11 mouse cellular contexts compared by ENCODE assay signal in genomic region chr2:165955386-165955785, GRCm38 (mm10). TPM values are rescaled to one million over a fixed set of nuclear protein-coding genes. Genes with fewer than 3 reads are reported as not detected.
DNase-seq lines count a peak whose midpoint lies in the region; ATAC-seq and TF ChIP-seq lines count a peak whose summit lies in the region.
"Had no signal": no experiment of that assay in that cellular context is flagged by ENCODE, and none has a peak within 500 bp of the region (broad histone marks: within the 10 kb centered on the region; RNA-seq: fewer than 3 reads in every experiment).

No protein-coding gene starts in this region.

- no peak overlapping the region; the same call in 1 of the 2 replicates for H3K4me2 ChIP-seq in heart, postnatal 0 days (ENCODE audit: low read depth, low read length)
- peak overlapping the region; percentile 56 for H3K4me2 ChIP-seq in liver, embryonic 16.5 days (ENCODE audit: low read depth, low read length)
- H3K4me2 ChIP-seq: embryonic facial prominence, embryonic 13.5 days had no signal

- no peak overlapping the region for H3K9ac ChIP-seq in heart, postnatal 0 days (replicated peaks; ENCODE audit: low read depth, low read length)
- H3K9ac ChIP-seq in liver, embryonic 16.5 days (ENCODE audit: low read depth, low read length) = peak overlapping the region; percentile 31
- H3K9ac ChIP-seq: embryonic facial prominence, embryonic 13.5 days had no signal

- DNase-seq in heart, postnatal 0 days (ENCODE audit: low spot score) = no peak
- no peak for DNase-seq in heart, postnatal 10 days
- DNase-seq in spleen, adult 2 months (ENCODE audit: low read depth in 1 of 2, low spot score in 2 of 2) = no peak
- DNase-seq in spleen, adult 12 weeks (ENCODE audit: low spot score) = no peak
- DNase-seq in thymus, postnatal 4 days = peak; percentile 43
- no peak for DNase-seq in retina, postnatal 1 day
- no peak for DNase-seq in left cerebral cortex, adult 9 months (ENCODE audit: low spot score in 2 of 2)
- DNase-seq: cerebellum, adult 11 months had no signal

- TF ChIP-seq EP300 in heart, postnatal 0 days (IDR thresholded peaks at IDR 0.05; ENCODE audit: low read depth) = no peak

- 70% methylated on average over 8 of the region's 8 CpGs for WGBS in heart, postnatal 0 days
- WGBS in spleen, adult 2 months = 42% methylated on average over 8 of the region's 8 CpGs
- WGBS in liver, embryonic 16.5 days (ENCODE audit: insufficient replicate concordance) = 31% methylated on average over 8 of the region's 8 CpGs

- no peak overlapping the region for H3K4me3 ChIP-seq in heart, postnatal 0 days (ENCODE audit: low read depth, low read length)
- H3K4me3 ChIP-seq in spleen, adult 2 months (ENCODE audit: extremely low read depth, insufficient read depth, insufficient read length) = no peak overlapping the region
- H3K4me3 ChIP-seq in liver, embryonic 16.5 days (ENCODE audit: low read depth, low read length) = no peak overlapping the region; the same call in 1 of the 2 replicates
- H3K4me3 ChIP-seq: embryonic facial prominence, embryonic 13.5 days; hindbrain, embryonic 10.5 days had no signal

- H3K9me3 ChIP-seq in heart, postnatal 0 days (replicated peaks; ENCODE audit: control insufficient read depth, low read length) = no peaks in the 10 kb centered on the region
- H3K9me3 ChIP-seq in liver, embryonic 16.5 days (replicated peaks; ENCODE audit: control insufficient read depth, low read length) = no peaks in the 10 kb centered on the region
- H3K9me3 ChIP-seq: embryonic facial prominence, embryonic 13.5 days; hindbrain, embryonic 10.5 days had no signal

- H3K36me3 ChIP-seq in heart, postnatal 0 days (replicated peaks; ENCODE audit: control insufficient read depth, insufficient read depth, low read length) = no peaks in the 10 kb centered on the region
- no peaks in the 10 kb centered on the region for H3K36me3 ChIP-seq in spleen, adult 2 months (ENCODE audit: control insufficient read depth, insufficient read depth, low read length)
- no peaks in the 10 kb centered on the region for H3K36me3 ChIP-seq in liver, embryonic 16.5 days (ENCODE audit: control insufficient read depth, insufficient read depth)
- H3K36me3 ChIP-seq: embryonic facial prominence, embryonic 13.5 days; hindbrain, embryonic 10.5 days had no signal

- H3K27ac ChIP-seq in heart, postnatal 0 days (ENCODE audit: low read depth) = peak overlapping the region; percentile 76
- peak overlapping the region; percentile 95 for H3K27ac ChIP-seq in spleen, adult 2 months (ENCODE audit: insufficient read depth, low read length)
- H3K27ac ChIP-seq in liver, embryonic 16.5 days (ENCODE audit: low read length) = peak overlapping the region; percentile 75
- H3K27ac ChIP-seq: embryonic facial prominence, embryonic 13.5 days had no signal

- H3K27me3 ChIP-seq in heart, postnatal 0 days (ENCODE audit: control insufficient read depth, insufficient read depth, low read length) = no peaks in the 10 kb centered on the region
- no peaks in the 10 kb centered on the region for H3K27me3 ChIP-seq in spleen, adult 2 months (ENCODE audit: control insufficient read depth, insufficient read depth, low read length)
- no peaks in the 10 kb centered on the region for H3K27me3 ChIP-seq in liver, embryonic 16.5 days (ENCODE audit: control insufficient read depth, insufficient read depth, low read depth, low read length)
- H3K27me3 ChIP-seq: embryonic facial prominence, embryonic 13.5 days had no signal

- H3K4me1 ChIP-seq in heart, postnatal 0 days (ENCODE audit: control insufficient read depth, insufficient read depth) = peaks cover 17% of the 10 kb centered on the region
- peaks cover 24% of the 10 kb centered on the region for H3K4me1 ChIP-seq in spleen, adult 2 months (ENCODE audit: control insufficient read depth, insufficient read depth, insufficient read length)
- peaks cover 19% of the 10 kb centered on the region for H3K4me1 ChIP-seq in liver, embryonic 16.5 days (ENCODE audit: control insufficient read depth, low read depth, low read length)
- H3K4me1 ChIP-seq: embryonic facial prominence, embryonic 13.5 days had no signal

- no peak for TF ChIP-seq CTCF in heart, postnatal 0 days (IDR thresholded peaks at IDR 0.05; ENCODE audit: low read depth)
- no peak for TF ChIP-seq CTCF in spleen, adult 2 months (IDR thresholded peaks at IDR 0.05; ENCODE audit: extremely low read depth, insufficient read depth, insufficient read length, insufficient replicate concordance)

- intact Hi-C loops in heart, postnatal 10 days (cut with DNase I) = no loop called here

- no peak for ATAC-seq in heart, postnatal 0 days (ENCODE audit: insufficient read depth, low read depth)
- ATAC-seq in liver, embryonic 16.5 days (ENCODE audit: low read depth) = no peak

- TF ChIP-seq POLR2A in spleen, adult 2 months (IDR thresholded peaks at IDR 0.05; ENCODE audit: low read depth, low read length) = no peak

RNA-seq across cellular contexts. Expression of gene Ncoa3, which starts 37.0 kb away (rescaled TPM):
- 17.7 and 48.7 TPM in 2 replicates for total RNA-seq in heart, postnatal 0 days (2014; rRNA removed; ENCODE audit: low replicate concordance)
- 5.8 and 6.2 TPM in 2 replicates for polyA plus RNA-seq in heart, postnatal 0 days (2015; fragmentation: Nextera tagmentation; extraction: Ambion mirVana)
- 10 to 100 TPM; 27.6 to 28.4 TPM for total RNA-seq in heart, postnatal 10 days (2021)
- polyA plus RNA-seq in spleen, adult 2 months (2012; rRNA removed) = 48.4 and 67.9 TPM in 2 replicates
- polyA plus RNA-seq in liver, embryonic 16.5 days (2015; fragmentation: Nextera tagmentation; extraction: Ambion mirVana) = 3.7 and 4.2 TPM in 2 replicates

RNA-seq across cellular contexts. Expression of gene Zmynd8, which starts 56.6 kb away (rescaled TPM):
- total RNA-seq in heart, postnatal 0 days (2014; rRNA removed; ENCODE audit: low replicate concordance) = 19.2 and 48.1 TPM in 2 replicates
- polyA plus RNA-seq in heart, postnatal 0 days (2015; fragmentation: Nextera tagmentation; extraction: Ambion mirVana) = 35.3 and 35.4 TPM in 2 replicates
- 10 to 100 TPM; 48.7 to 55.5 TPM for total RNA-seq in heart, postnatal 10 days (2021)
- polyA plus RNA-seq in spleen, adult 2 months (2012; rRNA removed) = 25.0 and 25.4 TPM in 2 replicates
- 20.0 and 23.6 TPM in 2 replicates for polyA plus RNA-seq in liver, embryonic 16.5 days (2015; fragmentation: Nextera tagmentation; extraction: Ambion mirVana)
